Mouse (Mus musculus) small intestine, adult 2 months (tissue): ENCODE data around the gene Bmp8b. TPM values are rescaled to one million over a fixed set of nuclear protein-coding genes. Genes with fewer than 3 reads are reported as not detected.
"Not testable (repeated sequence)": the region's sequence is repeated elsewhere in the genome, so short reads cannot be mapped to it uniquely, and the experiment has no call there.

Source experiments
- H3K27ac ChIP-seq: fragments of 200-500 bp; 2 replicates; pipeline ENCODE4 v1.5.1; 2012; ENCODE audit warnings: low read depth, low read length, control low read depth, inconsistent platforms; ENCODE audit not compliant: insufficient read depth
- H3K27me3 ChIP-seq: fragments of 200-500 bp; 2 replicates; pipeline ENCODE4 v1.6.1; 2012; ENCODE audit warnings: mild to moderate bottlenecking, moderate library complexity, low read length, inconsistent platforms; ENCODE audit not compliant: control insufficient read depth, insufficient read depth
- H3K36me3 ChIP-seq: fragments of 200-500 bp; 2 replicates; pipeline ENCODE4 v1.6.1; 2012; ENCODE audit warnings: mild to moderate bottlenecking, low read length, control low read depth, inconsistent platforms; ENCODE audit not compliant: control insufficient read depth, insufficient read depth
- H3K4me1 ChIP-seq: fragments of 200-500 bp; 2 replicates; pipeline ENCODE4 v1.6.1; 2012; ENCODE audit warnings: low read length, inconsistent platforms, mixed read lengths; ENCODE audit not compliant: control insufficient read depth, insufficient read depth, insufficient read length
- H3K4me3 ChIP-seq: fragments of 200-500 bp; 2 replicates; pipeline ENCODE4 v1.5.1; 2012; ENCODE audit warnings: low read depth, mild to moderate bottlenecking, control low read depth, inconsistent platforms, low read length, moderate library complexity
- CTCF ChIP-seq: fragments of 200-500 bp; IDR thresholded peaks from 2 replicates; pipeline ENCODE4 v1.5.1; 2012; ENCODE audit warnings: low read depth, mild to moderate bottlenecking, control low read depth, inconsistent platforms, low read length, moderate library complexity, mixed read lengths; ENCODE audit not compliant: insufficient replicate concordance, insufficient read length; ENCODE audit errors: extremely low read depth
- POLR2A ChIP-seq: fragments of 200-500 bp; IDR thresholded peaks from 2 replicates; pipeline ENCODE4 v1.6.1; 2012; ENCODE audit warnings: low read depth, mild to moderate bottlenecking, control low read depth, inconsistent platforms, low read length, moderate library complexity
- whole genome bisulfite sequencing: fragments of 180-500 bp; shearing (Covaris S2); methylation state at CpG from one replicate; pipeline ENCODE4 v1.1.7; 2018; 5-methylcytosine and 5-hydroxymethylcytosine counted together
- polyA plus RNA-seq: library from polyadenylated mRNA; depleted of rRNA; stranded (reverse); fragments of >200 nt; gene quantifications from 2 replicates; pipeline ENCODE4 v1.2.3, GENCODE M21; 2012; rRNA removed

Gene Bmp8b
- polyA plus RNA-seq, 1 experiment = 19.3 TPM

- no peaks in the 10 kb centered on the region for H3K36me3 ChIP-seq
- H3K27ac ChIP-seq = no peak overlapping the region
- H3K4me1 ChIP-seq = peaks cover 7% of the 10 kb centered on the region; the same call in 1 of the 2 replicates
- TF ChIP-seq POLR2A (no peak), CTCF (no peak)
- WGBS = 74% methylated on average over 6 of the region's 6 CpGs
- H3K4me3 ChIP-seq = no peak overlapping the region
- H3K27me3 ChIP-seq = peaks cover 3% of the 10 kb centered on the region; the same call in 1 of the 2 replicates
Measured at GRCm38 (mm10) chr4:123160571-123160970, 55.6 kb downstream of the Bmp8b start.

- not testable (repeated sequence) for H3K36me3 ChIP-seq, H3K4me1 ChIP-seq, H3K27ac ChIP-seq, H3K4me3 ChIP-seq, H3K27me3 ChIP-seq
- WGBS = 76% methylated on average over 3 of the region's 3 CpGs
Measured at GRCm38 (mm10) chr4:123161251-123161650, 56.3 kb downstream of the Bmp8b start.

- Histone ChIP-seq H3K4me1 (no peaks in the 10 kb centered on the region), H3K36me3 (no peaks in the 10 kb centered on the region), H3K4me3 (no peak overlapping the region), H3K27ac (no peak overlapping the region), H3K27me3 (peaks cover 3% of the 10 kb centered on the region; the same call in 1 of the 2 replicates)
- 7% methylated on average over 15 of the region's 15 CpGs for WGBS
- TF ChIP-seq CTCF = no peak
- no peak for TF ChIP-seq POLR2A
Measured at GRCm38 (mm10) chr4:123162305-123162917, 57.4 kb downstream of the Bmp8b start.

GRCm38 (mm10) chr4:123164157-123164556, 59.2 kb downstream of the Bmp8b start:
- Histone ChIP-seq H3K27ac (no peak overlapping the region), H3K4me3 (no peak overlapping the region), H3K36me3 (no peaks in the 10 kb centered on the region), H3K4me1 (no peaks in the 10 kb centered on the region), H3K27me3 (peaks cover 3% of the 10 kb centered on the region; the same call in 1 of the 2 replicates)
- WGBS = 76% methylated on average over 15 of the region's 15 CpGs
- TF ChIP-seq CTCF (no peak), POLR2A (no peak)

- Histone ChIP-seq H3K27ac (no peak overlapping the region), H3K36me3 (no peaks in the 10 kb centered on the region), H3K27me3 (no peaks in the 10 kb centered on the region), H3K4me1 (no peaks in the 10 kb centered on the region), H3K4me3 (no peak overlapping the region)
- TF ChIP-seq POLR2A = no peak
- no peak for TF ChIP-seq CTCF
Measured at GRCm38 (mm10) chr4:123171811-123172210, 66.8 kb downstream of the Bmp8b start.

Other genes with a start within 250 kb of the Bmp8b start
- gene Cap1, start 219.1 kb upstream of the Bmp8b start, polyA plus RNA-seq = 46.5 and 85.8 TPM in 2 replicates
- gene Mfsd2a, start 144.0 kb upstream of the Bmp8b start, polyA plus RNA-seq = 23.8 and 28.0 TPM in 2 replicates
- 3.0 and 7.1 TPM in 2 replicates for gene Mycl, start 109.5 kb upstream of the Bmp8b start, polyA plus RNA-seq
- gene Trit1, start 88.6 kb upstream of the Bmp8b start, polyA plus RNA-seq = 2.5 and 2.7 TPM in 2 replicates
- 0.08 and 1.4 TPM in 2 replicates for gene Oxct2b, start 11.1 kb downstream of the Bmp8b start, polyA plus RNA-seq
- 5.0 and 10.7 TPM in 2 replicates for gene Ppie, start 34.8 kb downstream of the Bmp8b start, polyA plus RNA-seq
- 0.20 and 0.53 TPM in 2 replicates for gene Hpcal4, start 78.1 kb downstream of the Bmp8b start, polyA plus RNA-seq
- not detected in 2 replicates for gene Nt5c1a, start 96.3 kb downstream of the Bmp8b start, polyA plus RNA-seq
- 1.3 TPM in 2 replicates for gene Heyl, start 128.4 kb downstream of the Bmp8b start, polyA plus RNA-seq
- 125 and 133 TPM in 2 replicates for gene Pabpc4, start 157.2 kb downstream of the Bmp8b start, polyA plus RNA-seq
- gene Oxct2a, start 218.5 kb downstream of the Bmp8b start, polyA plus RNA-seq = 1.1 and 3.4 TPM in 2 replicates
- gene Bmp8a, start 238.1 kb downstream of the Bmp8b start, polyA plus RNA-seq = 23.9 and 72.2 TPM in 2 replicates